Mouse (Mus musculus) brain, adult 2 months (tissue): Measurements from ENCODE around the gene Ifi27l2a.
A peak's percentile ranks its signal among the peaks of the same experiment; 100 is the strongest.

Experiments
- DNase-seq: peaks from one replicate; pipeline ENCODE4 v3.0.0; 2011; ENCODE audit warnings: low read depth, low spot score

Gene Ifi27l2a

DNA sequence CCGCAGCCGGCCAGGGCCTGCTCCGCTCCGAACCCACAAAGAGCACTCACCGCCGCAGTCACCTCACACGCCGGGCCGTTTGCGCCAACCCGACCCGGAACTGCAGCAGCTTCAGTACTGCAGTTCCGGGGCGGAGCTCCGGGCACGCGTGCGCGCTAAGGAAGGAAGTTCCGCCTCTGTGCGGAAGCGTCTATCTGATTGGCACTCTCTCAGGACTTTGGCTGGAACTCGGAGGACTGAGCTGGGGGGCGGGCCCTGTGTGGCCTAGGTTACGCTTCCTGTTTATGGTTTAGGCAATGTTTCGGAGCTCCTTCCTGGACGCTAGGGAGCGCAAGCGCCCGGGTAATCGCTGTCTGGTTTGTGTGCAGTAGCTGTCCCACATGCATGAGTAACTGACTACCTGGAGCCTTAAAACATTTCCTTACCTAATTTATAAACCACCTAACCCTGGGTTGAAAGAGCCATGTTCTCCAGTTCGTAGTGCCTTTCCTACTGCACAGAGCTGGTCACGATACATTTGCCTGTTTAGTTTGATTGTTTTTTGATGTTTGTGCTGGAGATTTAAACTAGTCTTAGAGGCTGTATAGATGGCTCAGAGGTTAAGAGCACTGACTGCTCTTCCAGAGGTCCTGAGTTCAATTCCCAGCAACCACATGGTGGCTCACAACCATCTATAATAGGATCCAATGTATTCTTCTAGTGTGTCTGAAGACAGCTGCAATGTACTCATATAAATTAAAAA lies 17.6 kb downstream of the Ifi27l2a start, which contains the start of gene Ddx24:
Gene Ddx24, minus strand, starts transcription at position 102 of the 742 bp plus-strand sequence.
- DNase-seq, result peak; percentile 100

DNA sequence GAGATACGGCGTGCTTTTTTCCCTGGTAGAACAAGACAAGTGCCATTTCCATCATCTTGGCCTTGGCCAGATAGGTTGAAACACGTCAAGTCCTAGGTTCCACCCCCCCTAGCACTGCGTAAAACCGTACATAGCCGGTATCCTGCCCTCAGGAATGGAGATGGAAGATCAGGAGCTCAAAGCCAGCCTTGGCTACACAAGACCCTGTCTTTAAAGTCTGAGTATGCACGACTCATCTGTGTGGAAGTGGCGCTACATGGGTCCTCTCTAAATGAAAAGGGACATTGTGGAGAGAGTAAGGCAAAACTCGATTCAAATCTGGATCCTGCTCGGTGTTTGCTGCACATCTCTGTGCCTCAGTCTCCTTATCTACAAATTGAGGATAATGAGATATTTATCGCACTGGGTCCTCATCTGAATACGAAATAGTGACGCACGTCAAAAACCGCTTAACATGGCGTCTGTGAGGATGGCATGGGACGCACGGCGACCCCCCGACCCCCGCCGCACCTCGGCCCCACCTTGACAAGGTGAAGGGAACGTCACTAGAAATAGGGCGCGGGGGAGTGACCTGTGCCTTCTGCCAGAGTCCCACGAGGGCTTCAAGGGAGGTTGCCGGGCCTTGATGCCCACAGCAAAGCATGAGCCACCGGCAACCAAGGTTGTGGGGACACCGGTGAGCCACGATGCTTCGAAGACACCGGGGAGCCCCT lies 18.3 kb downstream of the Ifi27l2a start:
- DNase-seq, result peak; percentile 37

DNA sequence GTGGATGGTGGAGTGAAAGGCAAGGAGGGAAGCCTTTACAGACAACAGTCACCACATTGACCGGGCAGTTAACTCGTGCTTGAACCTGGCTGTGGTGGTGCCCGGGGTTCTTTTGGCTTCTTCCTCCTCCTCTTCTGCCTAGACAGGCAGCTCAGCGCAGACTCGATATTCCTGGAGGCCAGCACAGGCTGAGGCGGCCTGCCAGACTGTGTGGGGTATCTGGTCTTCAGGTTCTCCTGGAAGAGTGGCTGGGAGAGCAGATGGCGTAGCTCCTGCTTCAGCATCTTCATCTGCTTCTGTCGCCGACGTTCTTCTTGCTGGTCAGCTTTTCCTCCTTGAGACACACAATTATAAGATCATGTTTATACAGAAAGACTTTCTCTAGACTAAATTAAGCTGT lies 35.3 kb downstream of the Ifi27l2a start:
- DNase-seq, result peak; percentile 88

DNA sequence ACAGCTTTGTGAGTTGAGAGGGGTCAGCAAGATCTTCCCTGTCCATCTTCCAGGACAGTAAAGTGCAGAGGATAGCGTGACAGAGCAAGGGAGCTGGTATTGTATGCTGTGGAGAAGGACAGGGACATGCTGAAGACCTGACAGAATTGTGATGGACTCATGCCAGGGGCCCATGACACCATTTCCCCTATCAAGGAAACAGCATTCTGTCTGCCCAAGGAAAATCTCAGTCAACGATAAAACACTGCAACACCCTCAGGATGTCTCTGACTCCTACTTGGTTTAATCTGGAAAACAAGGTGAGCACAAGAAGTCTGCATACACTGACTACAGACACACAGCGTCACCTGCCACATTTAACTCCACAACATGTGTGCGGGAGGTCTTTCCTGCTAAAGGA lies 35.8 kb downstream of the Ifi27l2a start, which contains the start of gene 9330161L09Rik:
Gene 9330161L09Rik, minus strand, starts transcription at position 101 of the 400 bp plus-strand sequence.
- no peak for DNase-seq

DNA sequence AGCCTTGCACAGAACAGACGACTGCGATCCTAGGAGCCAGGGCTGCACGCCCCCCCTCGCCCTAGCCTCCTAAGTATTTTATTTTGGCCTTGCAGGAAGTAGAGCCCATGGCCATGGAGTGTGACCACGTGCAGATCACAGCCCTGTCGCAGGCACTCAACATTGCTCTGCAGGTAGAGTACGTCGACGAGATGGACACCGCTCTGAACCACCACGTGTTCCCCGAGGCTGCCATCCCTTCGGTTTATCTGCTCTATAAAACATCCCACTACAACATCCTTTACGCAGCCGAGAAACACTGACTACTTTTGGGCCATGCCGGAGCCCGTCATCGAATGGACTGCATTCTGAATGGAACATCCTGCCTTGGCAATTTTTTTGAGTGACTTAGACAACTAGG lies 39.3 kb downstream of the Ifi27l2a start:
- DNase-seq, result no peak

DNA sequence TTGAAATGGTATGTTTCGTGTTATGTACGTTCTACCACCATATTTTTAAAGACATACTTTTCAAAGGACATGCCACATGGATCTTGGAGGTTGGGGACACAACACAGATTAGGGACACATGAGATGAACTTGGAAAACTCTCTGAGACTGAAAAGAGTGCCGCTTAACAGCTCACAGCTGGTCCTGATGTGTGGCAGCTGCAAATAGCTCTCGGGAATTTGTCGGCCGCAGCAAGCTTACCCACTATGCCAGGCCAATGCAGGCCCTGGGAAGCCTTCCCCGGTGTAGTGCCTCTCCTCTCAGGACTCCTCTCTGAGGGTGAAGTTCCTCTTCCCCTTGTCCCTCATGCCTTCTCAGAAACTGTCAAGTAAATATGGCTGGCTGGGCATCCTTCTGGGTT lies 46.7 kb downstream of the Ifi27l2a start:
- DNase-seq, result no peak

DNA sequence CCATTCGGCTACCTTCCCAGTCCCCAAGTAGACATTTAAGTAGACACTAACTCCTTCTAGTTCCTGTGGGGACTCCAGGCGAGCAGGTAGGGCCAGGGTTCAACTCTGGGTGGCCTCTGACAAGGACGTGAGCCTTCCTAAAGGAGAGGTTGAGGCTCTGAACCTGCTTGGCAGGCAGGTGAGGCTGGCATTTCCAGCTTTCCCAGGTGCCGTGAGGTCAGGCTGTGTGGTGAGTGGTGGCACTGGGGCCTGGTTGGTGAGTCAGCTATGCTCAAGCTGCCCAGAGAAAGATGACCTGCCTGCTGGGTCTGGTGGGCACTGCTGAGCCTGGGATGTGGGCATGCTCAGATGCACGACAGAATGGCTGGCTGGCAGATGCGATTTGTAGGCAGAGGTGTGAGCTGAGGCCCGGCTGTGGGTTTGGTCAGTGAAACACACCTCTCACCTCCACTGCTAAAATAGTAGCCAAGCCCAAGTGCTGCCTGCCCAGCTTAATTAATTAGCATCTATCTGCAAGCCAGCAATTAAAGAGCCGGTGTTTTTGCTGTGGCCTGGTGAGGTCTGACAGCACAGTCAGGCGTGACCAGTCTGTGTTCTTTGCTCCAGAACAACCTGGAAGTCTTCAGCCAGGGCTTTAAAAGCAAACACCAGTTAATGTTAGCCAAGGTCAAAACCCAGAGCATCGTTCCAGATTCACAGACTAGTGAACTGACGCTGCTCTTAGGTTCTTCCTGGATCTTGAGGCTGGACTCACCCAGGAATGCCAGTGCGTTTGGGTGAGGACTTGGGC lies 47.8 kb downstream of the Ifi27l2a start:
- peak; percentile 44 for DNase-seq

DNA sequence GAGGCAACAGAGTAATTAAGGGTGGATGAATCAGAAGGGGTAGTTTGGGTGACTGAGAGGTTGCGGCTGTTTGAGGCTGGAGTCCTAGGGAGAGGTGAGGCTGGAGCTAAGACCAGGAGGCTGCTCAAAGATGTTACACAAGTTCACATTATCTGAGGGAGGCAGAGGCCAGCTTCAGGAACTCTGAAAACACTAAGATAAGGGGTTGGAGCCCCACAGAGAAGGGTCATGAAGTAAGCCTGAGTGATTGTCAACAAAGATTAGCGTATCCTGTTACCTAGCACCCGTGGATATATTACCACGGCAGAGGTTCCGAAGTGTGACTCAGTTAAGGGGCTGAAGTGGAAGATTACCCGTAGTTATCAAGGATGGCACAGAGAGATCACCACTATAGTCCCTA lies 50.0 kb downstream of the Ifi27l2a start:
- no peak for DNase-seq
